Mouse (Mus musculus): ENCODE data around the gene Dctpp1. TPM values are rescaled to one million over a fixed set of nuclear protein-coding genes. Genes with fewer than 3 reads are reported as not detected.
A peak's percentile ranks its signal among the peaks of the same experiment; 100 is the strongest.

The Dctpp1 gene
- polyA plus RNA-seq (2014; fragmentation: Nextera tagmentation; extraction: Ambion mirVana), result 154 and 157 TPM in 2 replicates

DNA sequence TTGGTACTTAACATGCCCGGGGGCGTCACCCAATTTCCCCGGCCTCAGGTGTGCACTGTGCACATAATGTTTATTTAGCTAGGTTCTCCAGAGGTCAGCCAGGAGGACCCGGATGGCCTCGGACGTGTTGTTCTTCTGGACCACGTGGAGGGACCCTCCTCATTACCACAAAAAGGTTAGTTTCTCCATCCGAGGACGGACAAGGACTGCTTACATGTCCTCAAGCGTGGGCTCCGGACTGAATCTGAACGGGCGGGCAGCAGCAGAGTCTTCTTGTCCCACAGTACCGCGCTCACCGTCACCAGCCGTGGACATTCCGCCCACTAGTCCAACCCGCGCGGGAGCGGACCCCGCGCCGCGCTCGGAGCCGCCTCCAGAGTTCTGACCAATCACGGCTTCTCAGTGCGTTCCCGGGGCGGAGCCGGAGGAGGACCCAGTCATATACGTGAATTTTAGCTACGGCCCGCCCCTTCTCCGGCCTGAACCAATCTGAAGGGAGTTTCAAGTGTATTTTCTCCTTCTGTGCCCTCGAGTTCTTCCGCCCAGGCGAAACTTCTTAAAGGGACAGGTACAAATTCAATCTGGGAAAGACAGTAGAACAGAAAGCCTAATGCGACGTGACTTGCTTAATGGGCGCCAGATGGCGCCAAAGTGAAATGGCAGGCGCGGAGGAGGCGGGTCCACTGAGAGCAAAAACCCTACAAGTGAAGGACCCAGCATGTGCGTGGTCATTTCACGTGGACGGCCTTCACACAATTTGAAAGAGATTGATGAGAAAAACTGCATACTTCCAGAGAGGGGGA, at the start of gene Dctpp1:
TSS of gene Dctpp1 (minus strand) at position 401 of the 803 bp plus-strand sequence.
- peak; percentile 99 for ATAC-seq (ENCODE audit: low read depth)
- WGBS, result under 1% methylated on average over 49 of the region's 50 CpGs
- H3K27ac ChIP-seq (replicated peaks; ENCODE audit: low read depth, low read length), result no peak within 1 kb of the TSS

GRCm38 (mm10) chr7:127309951-127310350, 49.4 kb upstream of the Dctpp1 start:
- Histone ChIP-seq H3K4me3 (ENCODE audit: low read depth, low read length) (no peak overlapping the region), H3K9me3 (ENCODE audit: control insufficient read depth, low read length) (no peaks in the 10 kb centered on the region), H3K4me1 (ENCODE audit: control insufficient read depth, insufficient read depth, low read length) (no peaks in the 10 kb centered on the region), H3K4me2 (ENCODE audit: low read depth, low read length) (no peak overlapping the region), H3K9ac (ENCODE audit: low read depth, low read length) (no peak overlapping the region), H3K27ac (replicated peaks; ENCODE audit: low read depth, low read length) (no peak overlapping the region), H3K27me3 (replicated peaks; ENCODE audit: control insufficient read depth, insufficient read depth, low read length) (no peaks in the 10 kb centered on the region), H3K36me3 (ENCODE audit: control insufficient read depth, insufficient read depth, low read length) (no peaks in the 10 kb centered on the region)
- 59% methylated on average over 12 of the region's 12 CpGs for WGBS
- DNase-seq (ENCODE audit: low spot score), result no peak
- ATAC-seq (ENCODE audit: low read depth), result no peak

More for the DNA sequence above, at the start of gene Dctpp1:
- Histone ChIP-seq H3K9me3 (ENCODE audit: control insufficient read depth, low read length) (no peaks in the 10 kb centered on the region), H3K9ac (ENCODE audit: low read depth, low read length) (peak within 1 kb of the TSS; percentile 73), H3K27me3 (replicated peaks; ENCODE audit: control insufficient read depth, insufficient read depth, low read length) (no peaks in the 10 kb centered on the region), H3K4me3 (ENCODE audit: low read depth, low read length) (peak within 1 kb of the TSS; percentile 79), H3K4me2 (ENCODE audit: low read depth, low read length) (peak within 1 kb of the TSS; percentile 82), H3K4me1 (ENCODE audit: control insufficient read depth, insufficient read depth, low read length) (no peaks in the 10 kb centered on the region; the same call in 1 of the 2 replicates), H3K36me3 (ENCODE audit: control insufficient read depth, insufficient read depth, low read length) (peaks cover 14% of the 10 kb centered on the region; the same call in 1 of the 2 replicates)
- peak; percentile 99 for DNase-seq (ENCODE audit: low spot score)

DNA sequence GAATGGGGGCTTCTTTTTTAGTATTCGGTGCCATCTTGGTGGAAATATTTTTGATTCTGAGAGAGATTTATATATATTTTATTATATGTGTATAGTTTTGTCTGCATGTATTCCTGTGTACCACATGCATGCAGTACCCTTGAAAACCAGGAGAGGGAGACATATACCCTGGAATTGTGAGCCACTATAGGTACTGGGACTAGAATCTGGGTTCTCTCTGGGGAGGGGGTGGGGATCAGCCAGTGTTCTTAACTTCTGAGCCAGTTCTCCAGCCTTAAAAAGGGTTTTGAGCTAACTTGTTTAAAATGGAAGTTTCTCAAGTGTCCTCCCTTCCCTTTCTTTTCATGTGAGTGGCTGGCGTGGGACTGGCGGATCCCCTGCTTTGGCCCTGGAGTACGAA, 48.4 kb upstream of the Dctpp1 start:
- Histone ChIP-seq H3K27ac (replicated peaks; ENCODE audit: low read depth, low read length) (no peak overlapping the region), H3K4me3 (ENCODE audit: low read depth, low read length) (no peak overlapping the region), H3K4me2 (ENCODE audit: low read depth, low read length) (no peak overlapping the region), H3K9ac (ENCODE audit: low read depth, low read length) (no peak overlapping the region), H3K4me1 (ENCODE audit: control insufficient read depth, insufficient read depth, low read length) (no peaks in the 10 kb centered on the region), H3K9me3 (ENCODE audit: control insufficient read depth, low read length) (no peaks in the 10 kb centered on the region), H3K36me3 (ENCODE audit: control insufficient read depth, insufficient read depth, low read length) (no peaks in the 10 kb centered on the region), H3K27me3 (replicated peaks; ENCODE audit: control insufficient read depth, insufficient read depth, low read length) (no peaks in the 10 kb centered on the region)
- no peak for ATAC-seq (ENCODE audit: low read depth)
- peak; percentile 71 for DNase-seq (ENCODE audit: low spot score)
- WGBS, result 74% methylated on average over 4 of the region's 4 CpGs

GRCm38 (mm10) chr7:127308431-127308830, 47.9 kb upstream of the Dctpp1 start:
- Histone ChIP-seq H3K27me3 (replicated peaks; ENCODE audit: control insufficient read depth, insufficient read depth, low read length) (no peaks in the 10 kb centered on the region), H3K36me3 (ENCODE audit: control insufficient read depth, insufficient read depth, low read length) (no peaks in the 10 kb centered on the region), H3K4me1 (ENCODE audit: control insufficient read depth, insufficient read depth, low read length) (no peaks in the 10 kb centered on the region), H3K9me3 (ENCODE audit: control insufficient read depth, low read length) (no peaks in the 10 kb centered on the region), H3K4me2 (ENCODE audit: low read depth, low read length) (no peak overlapping the region), H3K4me3 (ENCODE audit: low read depth, low read length) (no peak overlapping the region), H3K27ac (replicated peaks; ENCODE audit: low read depth, low read length) (no peak overlapping the region), H3K9ac (ENCODE audit: low read depth, low read length) (no peak overlapping the region)
- no peak for DNase-seq (ENCODE audit: low spot score)
- 88% methylated on average over 2 of the region's 2 CpGs for WGBS
- ATAC-seq (ENCODE audit: low read depth), result no peak

DNA sequence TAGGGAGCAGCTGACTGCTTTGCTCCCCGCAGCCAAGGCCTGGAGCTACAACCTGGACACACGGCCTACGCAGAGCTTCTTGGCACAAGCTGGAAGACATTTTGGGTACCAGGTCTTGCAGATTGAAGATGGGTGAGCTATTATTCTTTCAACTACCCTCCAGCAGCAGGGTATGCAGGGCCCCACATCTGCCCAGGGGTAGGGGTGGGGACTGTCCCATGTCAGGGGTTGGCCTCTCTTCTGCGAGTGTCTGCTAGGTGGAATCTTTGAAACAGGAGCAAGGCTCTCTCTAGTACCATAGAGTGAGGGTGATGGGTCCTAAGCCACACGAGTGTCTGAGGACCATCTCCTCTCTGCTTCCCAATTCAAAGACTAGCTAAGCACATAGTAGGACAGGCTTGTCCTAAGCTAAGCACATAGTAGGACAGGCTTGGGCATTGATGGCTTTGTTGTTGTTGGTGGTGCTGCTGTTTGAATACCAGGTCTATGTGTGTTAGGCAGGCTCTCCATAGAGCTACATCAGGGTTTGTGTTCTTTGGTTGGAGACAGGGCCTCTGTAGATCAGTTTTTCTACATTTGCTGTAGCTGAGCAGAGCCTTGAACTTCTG, 37.2 kb upstream of the Dctpp1 start:
- Histone ChIP-seq H3K9ac (ENCODE audit: low read depth, low read length) (no peak overlapping the region), H3K27ac (replicated peaks; ENCODE audit: low read depth, low read length) (no peak overlapping the region), H3K36me3 (ENCODE audit: control insufficient read depth, insufficient read depth, low read length) (no peaks in the 10 kb centered on the region), H3K9me3 (ENCODE audit: control insufficient read depth, low read length) (no peaks in the 10 kb centered on the region), H3K4me2 (ENCODE audit: low read depth, low read length) (no peak overlapping the region), H3K27me3 (replicated peaks; ENCODE audit: control insufficient read depth, insufficient read depth, low read length) (no peaks in the 10 kb centered on the region), H3K4me3 (ENCODE audit: low read depth, low read length) (no peak overlapping the region), H3K4me1 (ENCODE audit: control insufficient read depth, insufficient read depth, low read length) (no peaks in the 10 kb centered on the region)
- 85% methylated on average over 4 of the region's 5 CpGs for WGBS
- ATAC-seq (ENCODE audit: low read depth) (no peak), DNase-seq (ENCODE audit: low spot score) (no peak)

GRCm38 (mm10) chr7:127296786-127297555, 36.5 kb upstream of the Dctpp1 start:
- H3K9ac ChIP-seq (ENCODE audit: low read depth, low read length), result no peak overlapping the region
- no peak overlapping the region for H3K27ac ChIP-seq (replicated peaks; ENCODE audit: low read depth, low read length)
- no peaks in the 10 kb centered on the region for H3K4me1 ChIP-seq (ENCODE audit: control insufficient read depth, insufficient read depth, low read length)
- no peaks in the 10 kb centered on the region for H3K36me3 ChIP-seq (ENCODE audit: control insufficient read depth, insufficient read depth, low read length)
- H3K4me2 ChIP-seq (ENCODE audit: low read depth, low read length), result no peak overlapping the region
- ATAC-seq (ENCODE audit: low read depth), result no peak
- no peaks in the 10 kb centered on the region for H3K27me3 ChIP-seq (replicated peaks; ENCODE audit: control insufficient read depth, insufficient read depth, low read length)
- WGBS, result 89% methylated on average over 5 of the region's 5 CpGs
- DNase-seq (ENCODE audit: low spot score), result no peak
- no peaks in the 10 kb centered on the region for H3K9me3 ChIP-seq (ENCODE audit: control insufficient read depth, low read length)
- H3K4me3 ChIP-seq (ENCODE audit: low read depth, low read length), result no peak overlapping the region

DNA sequence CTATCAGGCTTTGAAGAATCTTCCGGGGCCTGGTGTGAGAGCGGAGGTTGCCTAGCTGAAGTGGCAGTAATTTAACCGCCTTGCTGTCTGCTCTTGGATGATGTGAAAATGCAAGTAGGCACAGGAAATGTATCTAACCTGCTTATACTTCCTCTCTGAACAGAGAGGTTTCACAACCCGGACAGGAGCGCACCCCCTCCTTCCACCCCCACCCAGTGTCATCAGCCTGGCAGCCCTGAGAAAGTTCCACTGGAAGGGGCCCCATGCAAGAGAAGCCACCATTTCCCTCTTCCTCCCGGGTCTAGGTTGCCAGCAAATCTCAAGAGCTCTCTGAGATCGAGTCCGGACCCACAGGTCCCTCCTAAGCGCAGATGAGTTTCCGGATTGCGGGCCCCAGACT, 35.6 kb upstream of the Dctpp1 start, which contains the start of gene Itgal:
TSS of gene Itgal (plus strand) at position 163 of the 400 bp plus-strand sequence.
- no peak within 1 kb of the TSS for H3K4me3 ChIP-seq (ENCODE audit: low read depth, low read length)
- no peaks in the 10 kb centered on the region for H3K4me1 ChIP-seq (ENCODE audit: control insufficient read depth, insufficient read depth, low read length)
- 76% methylated on average over 11 of the region's 11 CpGs for WGBS
- no peaks in the 10 kb centered on the region for H3K27me3 ChIP-seq (replicated peaks; ENCODE audit: control insufficient read depth, insufficient read depth, low read length)
- H3K27ac ChIP-seq (replicated peaks; ENCODE audit: low read depth, low read length), result no peak within 1 kb of the TSS
- no peak within 1 kb of the TSS for H3K9ac ChIP-seq (ENCODE audit: low read depth, low read length)
- no peaks in the 10 kb centered on the region for H3K36me3 ChIP-seq (ENCODE audit: control insufficient read depth, insufficient read depth, low read length)
- ATAC-seq (ENCODE audit: low read depth), result no peak
- no peak for DNase-seq (ENCODE audit: low spot score)
- no peaks in the 10 kb centered on the region for H3K9me3 ChIP-seq (ENCODE audit: control insufficient read depth, low read length)
- H3K4me2 ChIP-seq (ENCODE audit: low read depth, low read length), result no peak within 1 kb of the TSS

DNA sequence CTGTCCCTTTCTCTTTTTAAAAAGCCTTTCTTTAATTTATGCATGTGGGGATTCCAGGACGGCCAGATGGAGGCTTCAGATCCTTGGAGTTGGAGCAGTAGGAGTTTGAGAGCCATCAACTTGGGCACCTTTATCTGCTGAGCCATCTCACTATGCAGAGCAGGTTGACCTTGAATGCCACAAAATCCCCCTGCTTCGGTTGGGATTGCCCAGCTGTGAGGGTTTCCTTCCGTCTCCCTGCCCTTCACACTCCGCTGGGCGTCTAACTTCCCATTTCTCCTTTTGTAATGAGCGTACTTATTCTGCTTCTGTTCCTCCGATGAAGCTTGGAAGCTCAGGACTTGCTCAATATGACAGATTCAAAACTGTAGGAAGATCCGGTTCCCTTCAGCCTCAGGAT, 29.6 kb upstream of the Dctpp1 start:
- Histone ChIP-seq H3K4me2 (ENCODE audit: low read depth, low read length) (no peak overlapping the region), H3K4me1 (ENCODE audit: control insufficient read depth, insufficient read depth, low read length) (no peaks in the 10 kb centered on the region), H3K36me3 (ENCODE audit: control insufficient read depth, insufficient read depth, low read length) (no peaks in the 10 kb centered on the region), H3K9ac (ENCODE audit: low read depth, low read length) (no peak overlapping the region), H3K9me3 (ENCODE audit: control insufficient read depth, low read length) (peaks cover 19% of the 10 kb centered on the region; the same call in 1 of the 2 replicates), H3K4me3 (ENCODE audit: low read depth, low read length) (no peak overlapping the region), H3K27me3 (replicated peaks; ENCODE audit: control insufficient read depth, insufficient read depth, low read length) (no peaks in the 10 kb centered on the region), H3K27ac (replicated peaks; ENCODE audit: low read depth, low read length) (no peak overlapping the region)
- 57% methylated on average over 8 of the region's 8 CpGs for whole genome bisulfite sequencing
- no peak for DNase-seq (ENCODE audit: low spot score)
- ATAC-seq (ENCODE audit: low read depth), result no peak
